Mouse (Mus musculus) heart, embryonic 11.5 days (tissue): ENCODE results near the gene Myo1b. TPM values are rescaled to one million over a fixed set of nuclear protein-coding genes. Genes with fewer than 3 reads are reported as not detected.

Experiments used
- ATAC-seq: fragments of 200-750 bp; cut with Nextera tagmentation; replicated peaks from 2 replicates; pipeline ENCODE4 v1.8.0; 2017; ENCODE audit warnings: moderate library complexity; ENCODE audit not compliant: insufficient number of reproducible peaks, low FRiP score, low TSS enrichment
- H3K27ac ChIP-seq: fragments of 300-500 bp; sonication (generic); 2 replicates; pipeline ENCODE4 v1.5.1; 2014; ENCODE audit warnings: mild to moderate bottlenecking, low read depth, low read length
- H3K27me3 ChIP-seq: fragments of 300-500 bp; sonication (generic); 2 replicates; pipeline ENCODE4 v1.6.1; 2014; ENCODE audit warnings: mild to moderate bottlenecking, low read length, mixed read lengths; ENCODE audit not compliant: control insufficient read depth, insufficient read depth
- H3K36me3 ChIP-seq: fragments of 300-500 bp; sonication (generic); 2 replicates; pipeline ENCODE4 v1.6.1; 2014; ENCODE audit warnings: mild to moderate bottlenecking, low read length, moderate library complexity, mixed read lengths; ENCODE audit not compliant: control insufficient read depth, insufficient read depth
- H3K4me1 ChIP-seq: fragments of 300-500 bp; sonication (generic); 2 replicates; pipeline ENCODE4 v1.6.1; 2014; ENCODE audit warnings: low read length; ENCODE audit not compliant: control insufficient read depth, insufficient read depth
- H3K4me2 ChIP-seq: fragments of 300-500 bp; sonication (generic); 2 replicates; pipeline ENCODE4 v1.6.1; 2014; ENCODE audit warnings: mild to moderate bottlenecking, moderate library complexity
- H3K4me3 ChIP-seq: fragments of 300-500 bp; sonication (generic); 2 replicates; pipeline ENCODE4 v1.5.1; 2014; ENCODE audit warnings: low read depth, low read length
- H3K9ac ChIP-seq: fragments of 300-500 bp; sonication (generic); 2 replicates; pipeline ENCODE4 v1.6.1; 2014; ENCODE audit warnings: mild to moderate bottlenecking, low read depth, low read length, moderate library complexity
- H3K9me3 ChIP-seq: fragments of 300-500 bp; sonication (generic); replicated peaks from 2 replicates; pipeline ENCODE4 v1.6.1; 2016; ENCODE audit warnings: low read length; ENCODE audit not compliant: control insufficient read depth
- WGBS: fragments of 180-500 bp; shearing (Covaris S2); extraction: QIAGEN DNeasy Blood & Tissue Kit; methylation state at CpG from one replicate; pipeline ENCODE4 v1.1.7; 2014; ENCODE audit not compliant: insufficient replicate concordance; 5-methylcytosine and 5-hydroxymethylcytosine counted together
- polyA plus RNA-seq: library from polyadenylated mRNA; unstranded; fragments of >200 nt; fragmentation: Nextera tagmentation; extraction: Ambion mirVana; gene quantifications from 2 replicates; pipeline ENCODE4 v1.2.1, GENCODE M21; 2014

The Myo1b gene
- polyA plus RNA-seq, 1 experiment from 2014 or later: 51.8 TPM

DNA sequence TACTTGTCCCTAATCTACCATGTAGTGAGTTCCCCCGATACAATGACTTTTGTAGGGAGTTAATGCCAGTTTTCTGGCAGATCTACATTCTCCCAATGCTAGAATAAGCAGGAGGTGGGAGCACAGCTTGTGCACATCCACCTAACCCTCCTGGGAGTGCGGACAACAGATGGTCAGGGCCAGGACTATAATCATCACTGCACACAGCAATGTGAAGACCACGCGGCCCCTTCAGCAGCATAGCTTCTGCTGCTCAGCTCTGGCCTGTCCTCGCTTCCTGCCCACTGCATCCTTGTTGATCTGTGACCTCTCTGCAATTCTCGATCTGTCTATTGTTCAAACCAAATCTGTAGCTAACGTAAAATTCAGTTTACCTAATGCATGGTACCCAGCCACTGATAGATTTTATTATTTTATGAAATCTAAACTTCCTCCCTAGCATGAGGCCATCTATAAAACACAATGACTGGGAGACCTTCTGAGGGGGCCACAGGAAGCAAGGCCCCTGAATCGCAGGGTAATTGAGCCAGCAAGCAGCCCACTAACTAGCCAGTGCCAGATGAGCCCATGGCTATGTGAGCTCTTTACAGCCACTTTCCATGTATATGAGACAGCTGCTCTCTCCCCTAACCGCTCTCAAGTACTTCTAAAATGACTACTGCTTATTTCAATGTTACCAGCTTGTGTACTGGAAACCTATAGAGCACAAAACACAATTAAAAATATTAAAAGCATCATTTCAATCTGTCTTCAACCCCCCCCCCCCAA lies 27.6 kb downstream of the Myo1b start:
- 69% methylated on average over 9 of the region's 9 CpGs for WGBS
- no peak for ATAC-seq
- Histone ChIP-seq H3K27ac (no peak overlapping the region), H3K9ac (no peak overlapping the region), H3K36me3 (no peaks in the 10 kb centered on the region), H3K4me1 (peaks cover 31% of the 10 kb centered on the region), H3K27me3 (no peaks in the 10 kb centered on the region), H3K9me3 (no peaks in the 10 kb centered on the region), H3K4me3 (no peak overlapping the region), H3K4me2 (no peak overlapping the region)

DNA sequence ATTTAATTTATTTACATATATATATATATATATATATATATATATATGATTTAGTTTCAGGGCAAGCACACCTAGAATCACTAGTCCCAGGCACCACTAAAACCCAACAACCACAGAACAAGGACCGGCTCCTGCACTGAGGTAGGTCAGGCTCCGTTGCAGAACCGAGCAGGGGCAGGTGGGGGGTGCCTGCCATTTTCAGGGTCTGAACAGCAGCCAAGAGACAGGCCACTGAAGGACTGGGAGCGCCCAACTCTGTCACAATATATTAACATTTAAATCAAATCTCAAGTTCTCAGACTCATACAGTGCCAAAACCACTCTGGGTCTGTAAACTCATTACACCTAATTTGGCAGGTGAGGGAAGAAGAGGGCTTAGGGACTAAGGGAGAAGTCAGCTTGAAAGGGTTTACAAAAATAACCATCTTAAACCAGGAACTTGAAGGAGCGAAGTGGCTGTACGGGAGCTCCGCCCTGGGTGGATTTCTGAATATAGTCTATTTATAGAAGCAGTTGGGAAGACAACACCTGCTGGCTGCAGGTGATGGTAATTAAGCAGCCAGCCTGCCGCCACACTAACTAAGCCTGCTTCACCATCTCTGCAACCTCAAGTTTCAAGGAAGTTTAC lies 30.4 kb downstream of the Myo1b start:
- Histone ChIP-seq H3K27me3 (no peaks in the 10 kb centered on the region), H3K36me3 (no peaks in the 10 kb centered on the region), H3K4me1 (peaks cover 22% of the 10 kb centered on the region), H3K4me3 (no peak overlapping the region), H3K9me3 (no peaks in the 10 kb centered on the region), H3K27ac (no peak overlapping the region), H3K4me2 (no peak overlapping the region), H3K9ac (no peak overlapping the region)
- no peak for ATAC-seq
- WGBS: 78% methylated on average over 8 of the region's 8 CpGs

DNA sequence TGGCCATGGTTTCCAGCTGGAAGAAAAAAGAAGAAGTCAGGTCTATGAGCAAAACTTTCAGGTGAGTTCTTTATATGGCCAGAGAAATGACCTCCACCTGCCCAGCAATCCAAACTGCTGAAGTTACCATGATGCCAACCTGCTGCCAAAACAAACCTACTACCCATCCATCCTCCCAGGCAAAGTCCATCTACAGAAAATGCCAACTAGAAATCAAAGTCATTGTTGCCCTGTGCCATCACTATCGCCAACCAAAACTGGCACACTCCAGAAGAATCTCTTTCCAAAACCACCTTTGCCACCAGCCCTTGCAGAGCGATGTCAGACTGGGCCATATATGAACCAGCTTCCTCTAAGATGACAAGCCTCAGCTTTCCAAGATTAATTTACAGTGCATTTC lies 32.7 kb downstream of the Myo1b start:
- H3K4me3 ChIP-seq: no peak overlapping the region
- H3K27me3 ChIP-seq: no peaks in the 10 kb centered on the region
- 91% methylated on average over 2 of the region's 2 CpGs for WGBS
- no peak overlapping the region for H3K27ac ChIP-seq
- peaks cover 28% of the 10 kb centered on the region for H3K4me1 ChIP-seq
- H3K9me3 ChIP-seq: no peaks in the 10 kb centered on the region
- no peaks in the 10 kb centered on the region for H3K36me3 ChIP-seq
- no peak overlapping the region for H3K4me2 ChIP-seq
- no peak for ATAC-seq
- no peak overlapping the region for H3K9ac ChIP-seq

DNA sequence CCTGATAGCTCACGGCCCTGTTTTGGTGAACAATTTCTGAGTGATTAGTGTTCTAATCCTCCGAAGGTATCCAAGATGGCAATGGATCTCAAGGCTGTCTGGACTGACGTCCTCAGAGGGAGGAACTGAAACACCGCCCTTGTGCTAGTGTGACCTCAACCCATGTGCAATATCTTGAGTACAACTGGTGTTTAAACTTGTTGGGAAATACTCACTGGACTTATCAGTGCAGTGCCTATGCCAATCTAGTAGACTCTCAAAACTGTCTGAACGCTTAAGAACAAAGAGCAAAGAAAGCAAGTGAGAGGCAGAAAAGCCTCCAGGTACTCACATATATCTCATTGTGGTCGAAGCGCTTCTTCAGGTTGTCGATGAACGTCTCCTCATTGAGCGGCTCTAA lies 33.1 kb downstream of the Myo1b start:
- 86% methylated on average over 10 of the region's 10 CpGs for WGBS
- H3K4me2 ChIP-seq: no peak overlapping the region
- H3K27me3 ChIP-seq: no peaks in the 10 kb centered on the region
- H3K9ac ChIP-seq: no peak overlapping the region
- no peak overlapping the region for H3K27ac ChIP-seq
- H3K4me1 ChIP-seq: peaks cover 23% of the 10 kb centered on the region
- H3K4me3 ChIP-seq: no peak overlapping the region
- ATAC-seq: no peak
- H3K9me3 ChIP-seq: no peaks in the 10 kb centered on the region
- H3K36me3 ChIP-seq: no peaks in the 10 kb centered on the region

DNA sequence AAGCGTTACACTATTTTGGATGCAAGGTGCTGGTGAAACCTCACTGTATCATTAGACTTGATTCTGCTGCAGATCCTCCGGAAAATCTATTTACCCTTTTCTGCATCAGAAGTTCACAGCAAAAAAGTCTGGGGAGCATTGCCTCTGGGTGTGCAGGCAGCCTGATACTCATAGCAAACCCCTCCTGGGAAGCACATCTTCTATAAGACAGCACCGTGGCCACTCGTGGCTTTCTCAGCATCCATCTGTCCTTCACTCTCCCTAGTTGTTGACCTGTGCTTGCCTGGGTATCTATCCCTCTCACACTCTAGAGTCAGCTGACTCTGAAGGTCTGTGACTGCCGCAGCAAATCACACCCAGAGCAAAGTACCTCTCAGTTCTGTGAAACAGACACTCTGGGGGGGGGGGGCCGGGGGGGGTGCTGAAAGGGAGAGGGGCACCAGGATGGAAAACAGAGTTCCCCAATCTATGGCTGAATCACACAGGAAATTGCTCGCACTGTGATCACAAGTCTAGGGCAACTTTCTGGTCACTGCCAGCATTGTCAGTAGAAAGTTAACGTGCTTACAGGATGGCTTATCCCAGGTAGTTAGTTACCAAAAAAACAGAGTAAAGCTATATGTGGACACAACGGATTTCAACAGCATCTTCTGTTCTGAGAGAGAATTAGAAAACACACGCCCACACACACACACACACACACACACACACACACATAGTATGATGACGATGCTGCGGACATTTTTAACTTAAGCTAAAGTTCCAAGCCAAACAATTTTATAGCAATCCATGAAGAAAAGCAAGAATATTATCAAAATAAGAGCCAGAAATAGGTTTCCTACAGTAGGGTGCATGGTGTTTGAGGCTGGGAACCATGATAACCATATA lies 35.7 kb downstream of the Myo1b start:
- H3K36me3 ChIP-seq: no peaks in the 10 kb centered on the region
- no peak overlapping the region for H3K9ac ChIP-seq
- no peak for ATAC-seq
- H3K4me3 ChIP-seq: no peak overlapping the region
- no peaks in the 10 kb centered on the region for H3K9me3 ChIP-seq
- H3K27ac ChIP-seq: peak overlapping the region; percentile 29; the same call in 1 of the 2 replicates
- no peaks in the 10 kb centered on the region for H3K27me3 ChIP-seq
- peak overlapping the region; percentile 34; the same call in 1 of the 2 replicates for H3K4me2 ChIP-seq
- peaks cover 24% of the 10 kb centered on the region for H3K4me1 ChIP-seq
- WGBS: 38% methylated on average over 12 of the region's 12 CpGs

DNA sequence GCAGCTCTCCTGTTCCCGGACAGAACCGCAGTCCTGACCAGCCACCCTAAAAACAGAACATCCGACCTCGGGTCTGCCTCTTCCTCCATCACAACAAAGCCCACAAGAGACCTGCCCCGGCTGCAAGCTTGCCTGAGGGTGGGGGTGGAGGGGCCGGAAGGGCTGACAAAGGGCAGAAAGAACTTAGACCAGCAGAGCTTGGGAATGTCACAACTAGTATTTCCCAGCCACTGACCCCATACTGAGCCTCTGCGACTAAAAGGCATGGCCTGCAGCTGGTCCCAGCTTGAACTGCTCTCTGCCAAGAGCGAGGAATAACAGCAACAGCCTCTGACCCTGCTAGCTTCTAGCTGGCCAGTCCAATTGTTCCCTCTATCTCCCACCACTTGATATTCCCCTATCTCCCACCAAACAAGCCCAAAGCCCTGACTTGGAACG lies 36.5 kb downstream of the Myo1b start:
- WGBS: 12% methylated on average over 9 of the region's 9 CpGs
- H3K4me1 ChIP-seq: peaks cover 24% of the 10 kb centered on the region
- H3K36me3 ChIP-seq: no peaks in the 10 kb centered on the region
- H3K27me3 ChIP-seq: no peaks in the 10 kb centered on the region
- H3K9ac ChIP-seq: no peak overlapping the region
- H3K27ac ChIP-seq: peak overlapping the region; percentile 63; the same call in 1 of the 2 replicates
- H3K4me2 ChIP-seq: peak overlapping the region; percentile 34
- no peak overlapping the region for H3K4me3 ChIP-seq
- ATAC-seq: 0 out of 2 replicates have a peak, but pooled peaks have one; percentile 49
- no peaks in the 10 kb centered on the region for H3K9me3 ChIP-seq

DNA sequence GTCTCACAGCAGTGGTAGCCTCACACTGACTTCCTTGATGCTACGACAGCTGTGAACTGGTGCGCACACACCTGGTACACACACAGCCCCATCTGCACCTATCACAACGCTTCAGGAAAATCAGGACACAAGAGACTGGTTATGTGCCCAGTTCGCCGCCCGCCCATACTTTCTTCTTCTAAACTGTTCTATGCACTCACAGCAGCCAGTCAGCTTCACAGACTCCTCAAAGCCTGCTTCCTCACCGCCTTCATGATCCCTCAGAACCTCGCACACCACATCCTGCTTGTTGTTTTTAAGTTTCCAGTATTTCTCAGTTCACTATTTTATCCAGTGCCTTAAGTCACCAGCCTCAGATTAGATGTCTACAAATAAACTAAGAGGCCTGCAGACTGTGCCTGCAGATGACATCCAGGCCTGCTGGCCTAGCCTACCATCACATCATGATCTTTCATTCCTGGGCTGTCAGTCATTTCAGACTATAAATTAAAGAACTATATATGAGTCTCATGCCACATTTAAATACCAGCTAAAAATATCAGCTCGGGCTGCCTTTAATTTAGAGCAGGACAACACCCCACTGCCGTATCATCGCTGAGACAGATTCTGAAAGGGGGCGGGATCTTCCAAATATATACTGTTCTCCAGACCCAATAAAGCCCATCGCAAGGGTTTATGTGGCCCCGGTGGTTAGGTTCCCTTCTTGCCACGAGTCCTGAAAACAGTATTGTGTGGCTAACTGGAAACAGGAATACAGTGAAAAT lies 40.2 kb downstream of the Myo1b start:
- Histone ChIP-seq H3K9me3 (no peaks in the 10 kb centered on the region), H3K9ac (no peak overlapping the region), H3K4me1 (peaks cover 24% of the 10 kb centered on the region), H3K27ac (no peak overlapping the region), H3K36me3 (no peaks in the 10 kb centered on the region), H3K4me3 (no peak overlapping the region), H3K4me2 (no peak overlapping the region), H3K27me3 (no peaks in the 10 kb centered on the region)
- no peak for ATAC-seq
- 77% methylated on average over 15 of the region's 15 CpGs for WGBS
